Mouse (Mus musculus) hindbrain, embryonic 12.5 days (tissue): Measurements from ENCODE around the gene Best3. TPM values are rescaled to one million over a fixed set of nuclear protein-coding genes. Genes with fewer than 3 reads are reported as not detected.
"Not testable (repeated sequence)": the region's sequence is repeated elsewhere in the genome, so short reads cannot be mapped to it uniquely, and the experiment has no call there.

Source experiments
- ATAC-seq: fragments of 200-750 bp; cut with Nextera tagmentation; 2 replicates; pipeline ENCODE4 v1.8.0; 2017; ENCODE audit warnings: moderate TSS enrichment; ENCODE audit not compliant: low FRiP score
- H3K27ac ChIP-seq: fragments of 300-500 bp; sonication (generic); 2 replicates; pipeline ENCODE4 v1.5.1; 2016; ENCODE audit warnings: mild to moderate bottlenecking
- H3K27me3 ChIP-seq: fragments of 300-500 bp; sonication (generic); 2 replicates; pipeline ENCODE4 v1.6.1; 2016; ENCODE audit warnings: mild to moderate bottlenecking
- H3K36me3 ChIP-seq: fragments of 300-500 bp; sonication (generic); 2 replicates; pipeline ENCODE4 v1.6.1; 2016; ENCODE audit warnings: mild to moderate bottlenecking
- H3K4me1 ChIP-seq: fragments of 300-500 bp; sonication (generic); 2 replicates; pipeline ENCODE4 v1.6.1; 2016
- H3K4me2 ChIP-seq: fragments of 300-500 bp; sonication (generic); replicated peaks from 2 replicates; pipeline ENCODE4 v1.6.1; 2016; ENCODE audit warnings: mild to moderate bottlenecking
- H3K4me3 ChIP-seq: fragments of 300-500 bp; sonication (generic); 2 replicates; pipeline ENCODE4 v1.5.1; 2016; ENCODE audit warnings: mild to moderate bottlenecking
- H3K9ac ChIP-seq: fragments of 300-500 bp; sonication (generic); 2 replicates; pipeline ENCODE4 v1.6.1; 2016; ENCODE audit warnings: mild to moderate bottlenecking, moderate library complexity
- H3K9me3 ChIP-seq: fragments of 300-500 bp; sonication (generic); replicated peaks from 2 replicates; pipeline ENCODE4 v1.6.1; 2016; ENCODE audit warnings: mild to moderate bottlenecking
- WGBS: fragments of 180-500 bp; shearing (Covaris S2); methylation state at CpG from one replicate; pipeline ENCODE4 v1.1.7; 2016; 5-methylcytosine and 5-hydroxymethylcytosine counted together
- polyA plus RNA-seq: library from polyadenylated mRNA; unstranded; fragments of >200 nt; fragmentation: Nextera tagmentation; extraction: Ambion mirVana; gene quantifications from 2 replicates; pipeline ENCODE4 v1.2.1, GENCODE M21; 2016

Best3 gene
- polyA plus RNA-seq, 1 experiment from 2014 or later, result 0.22 TPM

GRCm38 (mm10) chr10:117013689-117014390 lies 27.7 kb downstream of the Best3 start:
- Histone ChIP-seq H3K27me3 (no peaks in the 10 kb centered on the region), H3K4me2 (peak overlapping the region; percentile 29), H3K9me3 (no peaks in the 10 kb centered on the region), H3K36me3 (no peaks in the 10 kb centered on the region), H3K4me1 (peaks cover 15% of the 10 kb centered on the region), H3K9ac (no peak overlapping the region), H3K27ac (peak overlapping the region; percentile 35; the same call in 1 of the 2 replicates), H3K4me3 (no peak overlapping the region)
- 20% methylated on average over 12 of the region's 12 CpGs for WGBS
- peak; percentile 88 for ATAC-seq

- H3K27ac ChIP-seq, result no peak overlapping the region
- H3K9me3 ChIP-seq, result no peaks in the 10 kb centered on the region
- H3K4me1 ChIP-seq, result peaks cover 15% of the 10 kb centered on the region
- 84% methylated on average over 5 of the region's 5 CpGs for WGBS
- H3K36me3 ChIP-seq, result no peaks in the 10 kb centered on the region
- H3K9ac ChIP-seq, result no peak overlapping the region
- H3K27me3 ChIP-seq, result no peaks in the 10 kb centered on the region
- ATAC-seq, result no peak
- no peak overlapping the region for H3K4me2 ChIP-seq
- no peak overlapping the region for H3K4me3 ChIP-seq
Observed at GRCm38 (mm10) chr10:117014565-117014964, 28.5 kb downstream of the Best3 start.

- Histone ChIP-seq H3K9me3 (no peaks in the 10 kb centered on the region), H3K36me3 (no peaks in the 10 kb centered on the region), H3K4me2 (no peak overlapping the region), H3K27me3 (no peaks in the 10 kb centered on the region; the same call in 1 of the 2 replicates), H3K4me1 (peaks cover 23% of the 10 kb centered on the region), H3K9ac (no peak overlapping the region), H3K27ac (no peak overlapping the region), H3K4me3 (no peak overlapping the region)
- 37% methylated on average over 7 of the region's 7 CpGs for WGBS
- ATAC-seq, result no peak
Observed at GRCm38 (mm10) chr10:117018281-117018840, 32.2 kb downstream of the Best3 start.

GRCm38 (mm10) chr10:117021020-117021754 lies 35.1 kb downstream of the Best3 start:
- H3K4me3 ChIP-seq, result no peak overlapping the region
- H3K9ac ChIP-seq, result no peak overlapping the region
- no peaks in the 10 kb centered on the region for H3K36me3 ChIP-seq
- ATAC-seq, result peak; percentile 74
- peak overlapping the region; percentile 11; the same call in 1 of the 2 replicates for H3K4me2 ChIP-seq
- 22% methylated on average over 21 of the region's 21 CpGs for WGBS
- no peak overlapping the region for H3K27ac ChIP-seq
- H3K9me3 ChIP-seq, result no peaks in the 10 kb centered on the region
- peaks cover 8% of the 10 kb centered on the region; the same call in 1 of the 2 replicates for H3K27me3 ChIP-seq
- H3K4me1 ChIP-seq, result peaks cover 22% of the 10 kb centered on the region

- ATAC-seq, result no peak
- Histone ChIP-seq H3K4me3 (no peak overlapping the region), H3K27me3 (peaks cover 8% of the 10 kb centered on the region; the same call in 1 of the 2 replicates), H3K27ac (no peak overlapping the region), H3K9ac (no peak overlapping the region), H3K9me3 (no peaks in the 10 kb centered on the region), H3K36me3 (no peaks in the 10 kb centered on the region), H3K4me1 (peaks cover 13% of the 10 kb centered on the region), H3K4me2 (peak overlapping the region; percentile 23)
- 60% methylated on average over 16 of the region's 16 CpGs for WGBS
Observed at GRCm38 (mm10) chr10:117023693-117024092, 37.6 kb downstream of the Best3 start.

GRCm38 (mm10) chr10:117025776-117026175 lies 39.7 kb downstream of the Best3 start:
- peaks cover 11% of the 10 kb centered on the region for H3K4me1 ChIP-seq
- not testable (repeated sequence) for H3K36me3 ChIP-seq, H3K27ac ChIP-seq, H3K4me3 ChIP-seq, H3K9ac ChIP-seq, ATAC-seq, H3K4me2 ChIP-seq, H3K27me3 ChIP-seq, H3K9me3 ChIP-seq

GRCm38 (mm10) chr10:117026176-117026575 lies 40.1 kb downstream of the Best3 start:
- Histone ChIP-seq H3K36me3 (no peaks in the 10 kb centered on the region), H3K4me1 (peaks cover 7% of the 10 kb centered on the region), H3K9ac (no peak overlapping the region), H3K4me2 (no peak overlapping the region), H3K9me3 (no peaks in the 10 kb centered on the region), H3K27ac (no peak overlapping the region), H3K27me3 (peaks cover 8% of the 10 kb centered on the region; the same call in 1 of the 2 replicates), H3K4me3 (no peak overlapping the region)
- 73% methylated on average over 8 of the region's 8 CpGs for WGBS
- no peak for ATAC-seq

GRCm38 (mm10) chr10:117031160-117031559 lies 45.0 kb downstream of the Best3 start:
- no peak for ATAC-seq
- 90% methylated on average over 3 of the region's 3 CpGs for WGBS
- H3K27ac ChIP-seq, result no peak overlapping the region
- no peaks in the 10 kb centered on the region for H3K9me3 ChIP-seq
- H3K36me3 ChIP-seq, result no peaks in the 10 kb centered on the region
- no peak overlapping the region for H3K4me2 ChIP-seq
- no peaks in the 10 kb centered on the region for H3K27me3 ChIP-seq
- H3K4me3 ChIP-seq, result no peak overlapping the region
- H3K9ac ChIP-seq, result no peak overlapping the region
- H3K4me1 ChIP-seq, result peaks cover 5% of the 10 kb centered on the region

GRCm38 (mm10) chr10:117033785-117034184 lies 47.7 kb downstream of the Best3 start:
- Histone ChIP-seq H3K4me2 (no peak overlapping the region), H3K4me3 (no peak overlapping the region), H3K4me1 (peaks cover 5% of the 10 kb centered on the region), H3K36me3 (no peaks in the 10 kb centered on the region), H3K9me3 (no peaks in the 10 kb centered on the region), H3K27me3 (no peaks in the 10 kb centered on the region), H3K9ac (no peak overlapping the region), H3K27ac (no peak overlapping the region)
- ATAC-seq, result no peak
- WGBS, result 34% methylated on average over 8 of the region's 8 CpGs

GRCm38 (mm10) chr10:117040355-117040754 lies 54.2 kb downstream of the Best3 start:
- Histone ChIP-seq H3K9me3 (no peaks in the 10 kb centered on the region), H3K4me2 (no peak overlapping the region), H3K9ac (no peak overlapping the region), H3K4me3 (no peak overlapping the region), H3K27me3 (no peaks in the 10 kb centered on the region), H3K36me3 (no peaks in the 10 kb centered on the region), H3K27ac (no peak overlapping the region), H3K4me1 (peaks cover 3% of the 10 kb centered on the region)
- no peak for ATAC-seq
- 66% methylated on average over 6 of the region's 6 CpGs for WGBS

- H3K27me3 ChIP-seq, result no peaks in the 10 kb centered on the region
- H3K36me3 ChIP-seq, result no peaks in the 10 kb centered on the region
- H3K4me2 ChIP-seq, result no peak overlapping the region
- H3K4me3 ChIP-seq, result no peak overlapping the region
- no peak overlapping the region for H3K9ac ChIP-seq
- H3K4me1 ChIP-seq, result peaks cover 10% of the 10 kb centered on the region
- no peaks in the 10 kb centered on the region for H3K9me3 ChIP-seq
- WGBS, result 88% methylated on average over 14 of the region's 14 CpGs
- H3K27ac ChIP-seq, result no peak overlapping the region
- ATAC-seq, result no peak
Observed at GRCm38 (mm10) chr10:117042295-117042694, 56.2 kb downstream of the Best3 start.

- H3K9ac ChIP-seq, H3K9me3 ChIP-seq, H3K27me3 ChIP-seq, H3K4me3 ChIP-seq, H3K36me3 ChIP-seq, ATAC-seq, H3K27ac ChIP-seq: not testable (repeated sequence)
- Histone ChIP-seq H3K4me2 (peak overlapping the region; percentile 13; the same call in 1 of the 2 replicates), H3K4me1 (peaks cover 10% of the 10 kb centered on the region)
- WGBS, result 44% methylated on average over 16 of the region's 16 CpGs
Observed at GRCm38 (mm10) chr10:117043497-117044166, 57.5 kb downstream of the Best3 start.
